Mouse (Mus musculus) midbrain, postnatal 0 days (tissue): ENCODE results near the gene Gm21970. TPM values are rescaled to one million over a fixed set of nuclear protein-coding genes. Genes with fewer than 3 reads are reported as not detected.
A peak's percentile ranks its signal among the peaks of the same experiment; 100 is the strongest.
"Not testable (repeated sequence)": the region's sequence is repeated elsewhere in the genome, so short reads cannot be mapped to it uniquely, and the experiment has no call there.

Experiments used
- ATAC-seq: fragments of 200-750 bp; cut with Nextera tagmentation; 2 replicates; pipeline ENCODE4 v1.8.0; 2017; ENCODE audit warnings: moderate number of reproducible peaks, mild to moderate bottlenecking, moderate TSS enrichment, moderate library complexity; ENCODE audit not compliant: low FRiP score
- DNase-seq: peaks from one replicate; pipeline ENCODE4 v3.0.0-alpha.2; 2015; ENCODE audit warnings: low spot score
- H3K27ac ChIP-seq: fragments of 300-500 bp; sonication (generic); 2 replicates; pipeline ENCODE4 v1.5.1; 2014; ENCODE audit warnings: low read depth, mild to moderate bottlenecking, low read length, mixed read lengths
- H3K27me3 ChIP-seq: fragments of 300-500 bp; sonication (generic); 2 replicates; pipeline ENCODE4 v1.6.1; 2014; ENCODE audit warnings: low read length, control low read depth, mixed read lengths; ENCODE audit not compliant: insufficient read depth
- H3K36me3 ChIP-seq: fragments of 300-500 bp; sonication (generic); 2 replicates; pipeline ENCODE4 v1.6.1; 2014; ENCODE audit warnings: low read length, control low read depth, mixed read lengths; ENCODE audit not compliant: insufficient read depth
- H3K4me1 ChIP-seq: fragments of 300-500 bp; sonication (generic); 2 replicates; pipeline ENCODE4 v1.6.1; 2014; ENCODE audit warnings: mild to moderate bottlenecking, control low read depth, antibody characterized with exemption, low read length, mixed read lengths; ENCODE audit not compliant: insufficient read depth
- H3K4me2 ChIP-seq: fragments of 300-500 bp; sonication (generic); 2 replicates; pipeline ENCODE4 v1.6.1; 2014; ENCODE audit warnings: low read depth, mild to moderate bottlenecking, low read length, mixed read lengths; ENCODE audit not compliant: poor library complexity, severe bottlenecking
- H3K4me3 ChIP-seq: fragments of 300-500 bp; sonication (generic); 2 replicates; pipeline ENCODE4 v1.5.1; 2014; ENCODE audit warnings: low read depth, mild to moderate bottlenecking, low read length, moderate library complexity
- H3K9ac ChIP-seq: fragments of 300-500 bp; sonication (generic); replicated peaks from 2 replicates; pipeline ENCODE4 v1.6.1; 2014; ENCODE audit warnings: mild to moderate bottlenecking, low read length, moderate library complexity, mixed read lengths; ENCODE audit not compliant: poor library complexity, severe bottlenecking
- H3K9me3 ChIP-seq: fragments of 300-500 bp; sonication (generic); 2 replicates; pipeline ENCODE4 v1.6.1; 2016; ENCODE audit warnings: low read length, control low read depth
- CTCF ChIP-seq: IDR thresholded peaks from 2 replicates; pipeline ENCODE4 v1.5.1; 2016; ENCODE audit warnings: antibody characterized with exemption, mild to moderate bottlenecking
- WGBS: fragments of 180-500 bp; shearing (Covaris S2); extraction: QIAGEN DNeasy Blood & Tissue Kit; methylation state at CpG from one replicate; pipeline ENCODE4 v1.1.7; 2014; 5-methylcytosine and 5-hydroxymethylcytosine counted together
- polyA plus RNA-seq: library from polyadenylated mRNA; unstranded; fragments of >200 nt; fragmentation: Nextera tagmentation; extraction: Ambion mirVana; gene quantifications from 2 replicates; pipeline ENCODE4 v1.2.1, GENCODE M21; 2015
- total RNA-seq: library from RNA; depleted of rRNA; stranded (reverse); fragments of >200 nt; gene quantifications from 2 replicates; pipeline ENCODE4 v1.2.3, GENCODE M21; 2014

Gene Gm21970
- total and polyA plus RNA-seq, 2 experiments from 2014 or later: not detected

- H3K9me3 ChIP-seq: no peaks in the 10 kb centered on the region; the same call in 1 of the 2 replicates
- 70% methylated on average over 8 of the region's 8 CpGs for WGBS
- ATAC-seq: no peak
- TF ChIP-seq CTCF: no peak
- H3K36me3 ChIP-seq: no peaks in the 10 kb centered on the region
- DNase-seq: no peak
- no peak overlapping the region for H3K4me2 ChIP-seq
- no peak overlapping the region for H3K9ac ChIP-seq
- H3K4me1 ChIP-seq: no peaks in the 10 kb centered on the region
- no peak overlapping the region for H3K4me3 ChIP-seq
- no peak overlapping the region for H3K27ac ChIP-seq
- H3K27me3 ChIP-seq: no peaks in the 10 kb centered on the region; the same call in 1 of the 2 replicates
These were observed 41.9 kb downstream of the Gm21970 start for GRCm38 (mm10) chr16:91433329-91433933.

- 85% methylated on average over 3 of the region's 3 CpGs for WGBS
- no peak for TF ChIP-seq CTCF
- Histone ChIP-seq H3K4me3 (no peak overlapping the region), H3K9me3 (no peaks in the 10 kb centered on the region; the same call in 1 of the 2 replicates), H3K27ac (no peak overlapping the region), H3K36me3 (no peaks in the 10 kb centered on the region), H3K9ac (no peak overlapping the region), H3K4me2 (no peak overlapping the region), H3K27me3 (no peaks in the 10 kb centered on the region; the same call in 1 of the 2 replicates), H3K4me1 (no peaks in the 10 kb centered on the region)
- DNase-seq: no peak
- no peak for ATAC-seq
These were observed 42.6 kb downstream of the Gm21970 start for GRCm38 (mm10) chr16:91434119-91434518.

- H3K4me1 ChIP-seq: no peaks in the 10 kb centered on the region
- TF ChIP-seq CTCF: no peak
- no peaks in the 10 kb centered on the region for H3K36me3 ChIP-seq
- H3K4me3 ChIP-seq: no peak overlapping the region
- H3K27ac ChIP-seq: no peak overlapping the region
- WGBS: 85% methylated on average over 3 of the region's 3 CpGs
- H3K9ac ChIP-seq: no peak overlapping the region
- ATAC-seq (no peak), DNase-seq (no peak)
- H3K9me3 ChIP-seq: no peaks in the 10 kb centered on the region
- no peaks in the 10 kb centered on the region for H3K27me3 ChIP-seq
- H3K4me2 ChIP-seq: no peak overlapping the region
These were observed 46.6 kb downstream of the Gm21970 start for GRCm38 (mm10) chr16:91438081-91438480.

- not testable (repeated sequence) for H3K9me3 ChIP-seq, H3K27ac ChIP-seq, H3K9ac ChIP-seq, H3K4me2 ChIP-seq, H3K36me3 ChIP-seq, DNase-seq, H3K4me1 ChIP-seq, ATAC-seq, H3K4me3 ChIP-seq, H3K27me3 ChIP-seq
- 87% methylated on average over 1 of the region's 1 CpGs for WGBS
These were observed 47.1 kb downstream of the Gm21970 start for GRCm38 (mm10) chr16:91438599-91438998.

- DNase-seq (no peak), ATAC-seq (no peak)
- Histone ChIP-seq H3K36me3 (no peaks in the 10 kb centered on the region), H3K9ac (no peak overlapping the region), H3K4me1 (no peaks in the 10 kb centered on the region), H3K9me3 (no peaks in the 10 kb centered on the region), H3K27me3 (no peaks in the 10 kb centered on the region), H3K4me2 (no peak overlapping the region), H3K4me3 (no peak overlapping the region), H3K27ac (no peak overlapping the region)
- WGBS: 62% methylated on average over 7 of the region's 7 CpGs
- TF ChIP-seq CTCF: 0 out of 2 replicates have a peak, but pooled peaks have one; percentile 9
These were observed 49.8 kb downstream of the Gm21970 start for GRCm38 (mm10) chr16:91441366-91441765.

GRCm38 (mm10) chr16:91441811-91442240, 50.3 kb downstream of the Gm21970 start:
- WGBS: 78% methylated on average over 7 of the region's 7 CpGs
- H3K4me1 ChIP-seq: no peaks in the 10 kb centered on the region
- DNase-seq: no peak
- H3K36me3 ChIP-seq: no peaks in the 10 kb centered on the region
- no peaks in the 10 kb centered on the region for H3K9me3 ChIP-seq
- H3K27me3 ChIP-seq: no peaks in the 10 kb centered on the region
- H3K4me3 ChIP-seq: no peak overlapping the region
- no peak for TF ChIP-seq CTCF
- no peak overlapping the region for H3K27ac ChIP-seq
- H3K9ac ChIP-seq: no peak overlapping the region
- no peak for ATAC-seq
- no peak overlapping the region for H3K4me2 ChIP-seq
